Mouse (Mus musculus) ES-Bruce4 (cell line): ENCODE measurements at regions not wholly inside any gene's neighbourhood (a gene's known extent, or its start where the extent isn't known, plus 50 kb on each side); places are given as distances from the start of the nearest gene placed in this dataset.

Source experiments
- H3K27ac ChIP-seq: 2 replicates; pipeline ENCODE4 v1.5.1; 2012; ENCODE audit warnings: low read length, inconsistent platforms; ENCODE audit not compliant: insufficient read depth
- H3K27me3 ChIP-seq: 2 replicates; pipeline ENCODE4 v1.6.1; 2012; ENCODE audit warnings: mild to moderate bottlenecking, low read length, inconsistent platforms; ENCODE audit not compliant: control insufficient read depth, poor library complexity, insufficient read depth, severe bottlenecking
- H3K36me3 ChIP-seq: 2 replicates; pipeline ENCODE4 v1.6.1; 2012; ENCODE audit warnings: inconsistent platforms, mild to moderate bottlenecking, low read length, moderate library complexity; ENCODE audit not compliant: control insufficient read depth, poor library complexity, insufficient read depth, severe bottlenecking
- H3K4me1 ChIP-seq: one replicate; pipeline ENCODE4 v1.8.1; 2011; ENCODE audit warnings: low read length; ENCODE audit not compliant: control insufficient read depth, insufficient read depth
- H3K4me3 ChIP-seq: 2 replicates; pipeline ENCODE4 v1.5.1; 2011; ENCODE audit warnings: low read depth, mild to moderate bottlenecking, low read length
- H3K9ac ChIP-seq: 2 replicates; pipeline ENCODE4 v1.6.1; 2012; ENCODE audit warnings: low read depth, mild to moderate bottlenecking, inconsistent platforms; ENCODE audit not compliant: poor library complexity, severe bottlenecking
- H3K9me3 ChIP-seq: replicated peaks from 2 replicates; pipeline ENCODE4 v1.6.1; 2012; ENCODE audit warnings: mild to moderate bottlenecking, low read length, inconsistent platforms; ENCODE audit not compliant: control insufficient read depth, poor library complexity, insufficient read depth, severe bottlenecking
- CTCF ChIP-seq: IDR thresholded peaks from one replicate; pipeline ENCODE4 v1.8.1; 2011; ENCODE audit warnings: low read depth, low read length
- EP300 ChIP-seq: IDR thresholded peaks from 2 replicates; pipeline ENCODE4 v1.6.1; 2011; ENCODE audit warnings: low read depth, low read length; ENCODE audit not compliant: insufficient read depth
- POLR2A ChIP-seq: IDR thresholded peaks from one replicate; pipeline ENCODE4 v1.8.1; 2011; ENCODE audit warnings: low read length; ENCODE audit not compliant: insufficient read depth

DNA sequence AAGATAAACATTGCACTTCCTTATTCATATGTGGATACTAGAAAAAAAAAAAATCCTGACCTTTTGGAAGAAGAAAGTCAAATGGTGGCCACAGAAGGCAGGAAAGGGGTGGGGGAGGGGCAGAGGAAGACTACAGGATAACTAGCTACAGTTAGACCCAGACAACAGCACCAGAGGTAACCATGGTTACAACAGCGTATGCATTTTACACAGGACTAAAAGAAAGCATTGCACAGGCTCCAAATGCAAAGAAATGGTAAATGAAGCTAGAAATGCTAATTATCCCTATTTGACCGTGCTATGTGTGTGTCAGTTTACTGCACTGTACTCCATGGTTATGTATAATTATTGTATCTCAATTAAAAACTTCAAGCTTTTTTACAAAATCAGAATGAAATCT, 158.4 kb downstream of the Cartpt start:
- Histone ChIP-seq H3K4me3 (no peak overlapping the region), H3K9me3 (no peaks in the 10 kb centered on the region), H3K36me3 (no peaks in the 10 kb centered on the region), H3K4me1 (no peaks in the 10 kb centered on the region), H3K27me3 (no peaks in the 10 kb centered on the region), H3K9ac (no peak overlapping the region), H3K27ac (no peak overlapping the region)
- TF ChIP-seq POLR2A: no peak
- no peak for TF ChIP-seq EP300
- no peak for TF ChIP-seq CTCF

DNA sequence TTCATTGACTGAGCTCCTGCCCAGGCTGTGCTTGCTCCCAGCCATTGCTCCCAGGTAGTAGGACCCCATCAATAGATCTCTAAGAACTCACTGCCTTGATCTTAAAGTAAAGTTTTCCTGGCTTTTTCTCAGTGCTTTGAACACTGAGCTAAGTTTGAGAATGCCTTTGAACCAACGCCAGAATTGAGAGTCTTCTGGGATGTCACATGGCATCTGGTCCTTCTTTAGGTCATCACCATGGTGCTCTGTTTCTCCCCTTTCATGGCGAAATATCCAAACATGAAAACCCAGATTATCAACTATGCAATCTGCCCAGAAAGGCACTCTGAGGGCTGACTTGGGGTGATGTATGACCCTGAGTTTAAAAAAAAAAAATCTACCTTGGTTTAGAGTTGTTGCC, 158.9 kb downstream of the Cartpt start:
- Histone ChIP-seq H3K27me3 (no peaks in the 10 kb centered on the region), H3K4me1 (no peaks in the 10 kb centered on the region), H3K4me3 (no peak overlapping the region), H3K27ac (no peak overlapping the region), H3K9me3 (no peaks in the 10 kb centered on the region), H3K9ac (no peak overlapping the region), H3K36me3 (no peaks in the 10 kb centered on the region)
- TF ChIP-seq EP300: no peak
- TF ChIP-seq POLR2A: no peak
- TF ChIP-seq CTCF: no peak

DNA sequence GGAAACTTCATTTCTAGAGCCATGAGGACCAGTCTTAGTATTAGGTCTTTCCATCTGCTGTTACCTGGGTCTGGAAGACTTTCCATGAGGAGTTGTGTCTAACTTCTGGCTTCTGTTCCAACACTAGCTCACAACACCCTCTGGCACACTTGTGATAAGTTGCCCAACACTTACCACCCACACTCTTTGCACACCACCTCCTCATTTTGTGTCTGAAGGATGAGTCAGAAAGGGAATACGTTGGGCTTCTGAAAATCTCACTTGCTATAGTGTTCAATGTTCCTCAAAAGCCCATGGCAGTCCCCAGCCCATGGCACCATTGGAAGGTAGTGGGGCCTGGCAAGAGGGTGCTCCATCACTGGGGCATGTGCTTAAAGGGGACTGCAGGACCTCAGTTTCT, 161.5 kb downstream of the Cartpt start:
- H3K9me3 ChIP-seq: no peaks in the 10 kb centered on the region
- no peaks in the 10 kb centered on the region for H3K27me3 ChIP-seq
- TF ChIP-seq CTCF (no peak), EP300 (no peak), POLR2A (no peak)
- H3K9ac ChIP-seq: no peak overlapping the region
- H3K4me3 ChIP-seq: no peak overlapping the region
- no peaks in the 10 kb centered on the region for H3K4me1 ChIP-seq
- no peak overlapping the region for H3K27ac ChIP-seq
- H3K36me3 ChIP-seq: no peaks in the 10 kb centered on the region

DNA sequence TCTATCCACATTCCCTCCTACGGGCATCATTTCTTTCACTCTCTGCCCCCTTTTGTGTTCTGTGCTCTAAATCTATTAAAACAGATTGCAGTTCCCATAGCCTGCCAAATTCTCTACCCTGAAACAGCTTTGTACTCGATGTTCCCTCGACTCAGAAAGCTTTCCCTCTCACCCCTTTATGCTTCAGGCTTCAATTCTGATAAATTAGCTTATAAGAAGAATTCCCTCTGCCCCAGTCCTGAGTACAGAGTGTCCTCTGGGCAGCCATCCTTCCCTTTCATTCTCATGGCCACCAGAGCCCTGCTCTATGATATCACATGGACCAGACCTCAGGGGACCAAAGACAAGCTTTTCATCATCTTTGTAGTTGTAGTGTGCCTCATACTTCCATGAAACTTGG, 163.6 kb downstream of the Cartpt start:
- H3K9ac ChIP-seq: no peak overlapping the region
- no peak overlapping the region for H3K4me3 ChIP-seq
- TF ChIP-seq POLR2A (no peak), CTCF (no peak), EP300 (no peak)
- no peaks in the 10 kb centered on the region for H3K36me3 ChIP-seq
- no peaks in the 10 kb centered on the region for H3K27me3 ChIP-seq
- H3K9me3 ChIP-seq: 0 out of 2 replicates have a peak, but pooled peaks cover 3% of the 10 kb centered on the region
- no peaks in the 10 kb centered on the region for H3K4me1 ChIP-seq
- no peak overlapping the region for H3K27ac ChIP-seq

DNA sequence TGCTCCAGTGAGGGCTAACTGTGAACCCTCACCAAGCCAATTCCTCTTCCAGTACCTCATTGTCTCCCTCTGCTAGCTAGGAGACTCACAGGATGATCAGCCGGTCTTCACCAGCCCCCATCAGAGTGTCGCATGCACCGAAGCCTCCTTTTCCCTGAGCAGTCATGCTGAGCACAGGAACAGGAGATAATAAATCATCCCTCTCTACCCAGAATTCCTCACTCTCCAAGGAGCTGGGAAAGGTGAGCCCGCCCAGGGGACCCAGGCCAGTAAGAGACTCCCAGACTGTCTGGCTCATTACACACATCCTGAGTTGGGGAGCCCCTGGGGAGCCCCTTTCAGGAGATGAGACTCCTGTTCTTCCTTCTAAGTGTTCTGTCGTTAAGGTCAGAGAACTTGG, 171.7 kb downstream of the Cartpt start:
- Histone ChIP-seq H3K27me3 (no peaks in the 10 kb centered on the region), H3K4me1 (no peaks in the 10 kb centered on the region)

DNA sequence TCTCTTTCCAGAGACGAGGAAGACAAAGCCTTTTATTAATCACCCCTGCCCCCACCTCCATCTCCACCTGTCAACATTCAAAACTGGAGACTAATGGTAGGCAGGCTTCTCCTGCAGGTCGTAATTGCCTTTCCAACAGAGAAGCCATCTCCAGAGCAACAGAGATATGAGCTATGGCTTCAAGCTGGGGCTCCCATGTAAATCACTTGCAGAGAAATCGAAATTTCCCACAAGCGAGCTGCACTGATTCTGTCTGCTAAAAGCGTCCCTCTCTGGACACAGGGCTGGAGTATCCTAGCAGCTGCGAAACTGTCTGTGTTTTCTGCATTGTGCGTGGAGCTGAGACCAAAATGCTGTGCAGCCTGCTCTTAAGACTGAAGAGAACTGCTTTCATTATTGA, 176.6 kb downstream of the Cartpt start:
- no peak overlapping the region for H3K4me3 ChIP-seq
- H3K4me1 ChIP-seq: no peaks in the 10 kb centered on the region
- no peak overlapping the region for H3K27ac ChIP-seq

More for the DNA sequence above, 171.7 kb downstream of the Cartpt start:
- no peak overlapping the region for H3K4me3 ChIP-seq
- H3K9ac ChIP-seq: no peak overlapping the region
- no peaks in the 10 kb centered on the region for H3K36me3 ChIP-seq
- TF ChIP-seq CTCF: no peak
- no peak for TF ChIP-seq POLR2A
- TF ChIP-seq EP300: no peak
- peaks cover 9% of the 10 kb centered on the region for H3K9me3 ChIP-seq
- H3K27ac ChIP-seq: no peak overlapping the region

More for the DNA sequence above, 176.6 kb downstream of the Cartpt start:
- no peak for TF ChIP-seq POLR2A
- TF ChIP-seq EP300: no peak
- H3K36me3 ChIP-seq: no peaks in the 10 kb centered on the region
- no peak overlapping the region for H3K9ac ChIP-seq
- H3K27me3 ChIP-seq: no peaks in the 10 kb centered on the region
- H3K9me3 ChIP-seq: no peaks in the 10 kb centered on the region
